Mouse (Mus musculus) olfactory bulb, adult 2 months (tissue): Measurements from ENCODE around the gene Gsdma3. TPM values are rescaled to one million over a fixed set of nuclear protein-coding genes. Genes with fewer than 3 reads are reported as not detected.
"Not testable (repeated sequence)": the region's sequence is repeated elsewhere in the genome, so short reads cannot be mapped to it uniquely, and the experiment has no call there.

ENCODE experiments used
- H3K27ac ChIP-seq: fragments of 200-500 bp; 2 replicates; pipeline ENCODE4 v1.5.1; 2012; ENCODE audit warnings: low read depth, low read length; ENCODE audit not compliant: insufficient read depth
- H3K4me1 ChIP-seq: fragments of 200-500 bp; 2 replicates; pipeline ENCODE4 v1.6.1; 2012; ENCODE audit warnings: low read length; ENCODE audit not compliant: control insufficient read depth, insufficient read depth
- H3K4me3 ChIP-seq: fragments of 200-500 bp; 2 replicates; pipeline ENCODE4 v1.5.1; 2012; ENCODE audit warnings: mild to moderate bottlenecking, low read depth, low read length, moderate library complexity; ENCODE audit not compliant: insufficient read depth
- CTCF ChIP-seq: fragments of 200-500 bp; IDR thresholded peaks from 2 replicates; pipeline ENCODE4 v1.5.1; 2012; ENCODE audit warnings: low read depth, mild to moderate bottlenecking, low read length, moderate library complexity; ENCODE audit not compliant: insufficient read depth
- POLR2A ChIP-seq: fragments of 200-500 bp; IDR thresholded peaks from 2 replicates; pipeline ENCODE4 v1.6.1; 2012; ENCODE audit warnings: mild to moderate bottlenecking, low read depth, low read length, moderate library complexity; ENCODE audit not compliant: insufficient read depth
- WGBS: fragments of 180-500 bp; shearing (Covaris S2); methylation state at CpG from one replicate; pipeline ENCODE4 v1.1.7; 2018; 5-methylcytosine and 5-hydroxymethylcytosine counted together
- polyA plus RNA-seq: library from polyadenylated mRNA; stranded (reverse); fragments of >200 nt; gene quantifications from 2 replicates; pipeline ENCODE4 v1.2.4, GENCODE M21; 2012; ENCODE audit warnings: low replicate concordance; ENCODE audit not compliant: missing spikeins, insufficient read depth, insufficient read length

Gene Gsdma3
- polyA plus RNA-seq, 1 experiment: not detected

DNA sequence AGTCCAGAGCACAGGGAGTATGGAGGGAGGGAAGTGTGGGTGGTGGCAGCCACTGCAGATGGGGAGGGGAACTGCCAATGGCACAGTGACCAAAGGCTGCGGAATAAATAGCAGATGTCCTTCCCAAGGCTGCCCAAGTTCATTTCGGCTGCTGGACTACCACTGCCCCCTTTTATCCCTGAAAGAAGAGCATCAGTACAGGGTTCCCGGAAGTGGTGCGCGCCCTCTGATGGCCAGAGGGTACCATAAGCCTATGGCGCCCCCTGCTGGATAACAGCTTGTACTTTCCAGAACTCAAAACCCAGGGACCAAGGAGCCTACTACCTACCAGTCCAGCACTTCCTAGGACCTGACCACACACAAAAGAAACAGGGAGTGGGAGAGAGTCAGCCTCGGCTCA, 47.0 kb downstream of the Gsdma3 start:
- not testable (repeated sequence) for H3K4me1 ChIP-seq, H3K27ac ChIP-seq
- 0 out of 2 replicates have a peak overlapping the region, but pooled peaks have one; percentile 22 for H3K4me3 ChIP-seq
- 1% methylated on average over 7 of the region's 7 CpGs for WGBS
- 0 out of 2 replicates have a peak, but pooled peaks have one; percentile 9 for TF ChIP-seq CTCF

DNA sequence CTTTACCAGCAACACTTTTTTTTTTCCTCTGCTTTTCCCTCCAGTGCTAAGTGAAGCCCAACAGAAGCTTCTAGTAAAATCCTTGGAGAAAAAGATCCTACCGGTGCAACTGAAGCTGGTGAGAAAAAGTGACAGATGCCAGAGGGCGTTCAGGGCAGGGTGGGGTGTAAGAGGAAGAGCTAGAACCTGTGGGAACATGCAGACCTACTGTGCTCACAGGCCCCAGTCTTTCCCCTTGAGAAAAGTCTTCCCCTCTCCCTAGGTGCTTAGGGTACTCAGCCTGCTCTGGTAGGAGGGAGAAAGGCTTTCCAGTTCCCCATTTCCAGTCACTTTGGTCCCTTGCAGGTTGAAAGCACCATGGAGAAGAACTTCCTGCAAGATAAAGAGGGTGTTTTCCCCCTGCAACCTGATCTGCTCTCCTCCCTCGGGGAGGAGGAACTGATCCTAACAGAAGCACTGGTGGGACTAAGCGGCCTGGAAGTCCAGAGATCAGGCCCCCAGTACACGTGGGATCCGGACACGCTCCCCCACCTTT, 49.7 kb downstream of the Gsdma3 start:
- WGBS: 55% methylated on average over 7 of the region's 7 CpGs

DNA sequence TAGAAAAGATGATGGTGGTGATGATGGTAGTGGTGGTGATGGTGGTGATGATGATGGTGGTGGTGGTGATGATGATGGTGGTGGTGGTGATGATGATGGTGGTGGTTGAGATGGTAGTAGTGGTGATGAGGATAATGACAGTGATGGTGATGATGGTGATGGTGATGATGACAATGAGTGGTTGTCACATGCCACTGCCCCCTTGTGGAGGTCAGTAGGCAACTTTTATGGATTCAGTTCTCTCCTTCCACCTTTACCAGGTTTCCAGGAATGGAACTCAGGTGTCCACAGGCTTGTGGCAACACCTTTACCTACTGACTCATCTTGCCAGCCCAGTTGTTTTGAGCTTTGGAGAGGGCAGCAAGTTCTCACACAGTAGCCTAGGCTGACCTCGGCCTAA, 53.9 kb downstream of the Gsdma3 start:
- TF ChIP-seq POLR2A (no peak), CTCF (no peak)
- Histone ChIP-seq H3K4me1 (no peaks in the 10 kb centered on the region), H3K27ac (no peak overlapping the region), H3K4me3 (no peak overlapping the region)
- WGBS: 95% methylated on average over 1 of the region's 1 CpGs

More for the DNA sequence above, 49.7 kb downstream of the Gsdma3 start:
- H3K27ac ChIP-seq: no peak overlapping the region
- no peak overlapping the region for H3K4me3 ChIP-seq
- no peak for TF ChIP-seq CTCF
- TF ChIP-seq POLR2A: no peak
- H3K4me1 ChIP-seq: peaks cover 5% of the 10 kb centered on the region

DNA sequence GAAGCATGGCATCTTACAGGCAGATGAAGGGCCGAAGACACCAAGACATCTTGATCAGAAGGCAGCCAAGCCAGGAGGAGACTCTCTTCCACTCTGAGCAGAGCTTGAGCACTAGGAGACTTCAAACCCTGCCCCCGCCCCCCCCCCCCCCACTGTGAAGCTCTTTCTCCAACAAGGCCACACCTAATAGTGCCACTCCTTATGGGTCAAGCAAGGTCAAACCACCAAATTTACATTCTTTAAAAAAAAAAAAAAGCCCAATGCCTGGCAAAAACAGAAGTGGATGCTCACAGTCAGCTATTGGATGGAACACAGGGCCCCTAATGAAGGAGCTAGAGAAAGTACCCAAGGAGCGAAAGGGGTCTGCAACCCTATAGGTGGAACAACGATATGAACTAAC, 54.4 kb downstream of the Gsdma3 start:
- H3K4me1 ChIP-seq, H3K4me3 ChIP-seq, H3K27ac ChIP-seq: not testable (repeated sequence)
- WGBS: 88% methylated on average over 4 of the region's 4 CpGs

DNA sequence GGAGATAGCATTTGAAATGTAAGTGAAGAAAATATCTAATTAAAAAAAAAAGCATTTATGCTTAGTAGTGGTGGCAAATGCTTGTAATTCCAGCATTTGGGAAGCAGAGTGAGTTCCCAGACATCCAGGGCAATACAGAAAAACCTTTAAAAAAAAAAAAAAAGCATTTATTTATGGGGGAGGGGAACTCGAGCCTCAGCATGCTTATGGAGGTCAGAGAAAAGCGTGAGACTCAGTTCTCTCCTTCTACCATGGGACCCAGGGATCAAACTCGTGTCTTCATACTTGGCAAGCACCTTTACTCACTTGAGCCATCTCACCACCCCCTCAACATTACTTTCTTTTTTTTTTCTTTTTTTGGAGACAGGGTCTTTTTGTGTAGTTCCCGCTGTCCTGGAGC, 55.0 kb downstream of the Gsdma3 start:
- TF ChIP-seq CTCF: no peak
- no peak for TF ChIP-seq POLR2A
- H3K4me3 ChIP-seq: no peak overlapping the region
- H3K27ac ChIP-seq: no peak overlapping the region
- 80% methylated on average over 4 of the region's 4 CpGs for WGBS
- peaks cover 2% of the 10 kb centered on the region; the same call in 1 of the 2 replicates for H3K4me1 ChIP-seq

DNA sequence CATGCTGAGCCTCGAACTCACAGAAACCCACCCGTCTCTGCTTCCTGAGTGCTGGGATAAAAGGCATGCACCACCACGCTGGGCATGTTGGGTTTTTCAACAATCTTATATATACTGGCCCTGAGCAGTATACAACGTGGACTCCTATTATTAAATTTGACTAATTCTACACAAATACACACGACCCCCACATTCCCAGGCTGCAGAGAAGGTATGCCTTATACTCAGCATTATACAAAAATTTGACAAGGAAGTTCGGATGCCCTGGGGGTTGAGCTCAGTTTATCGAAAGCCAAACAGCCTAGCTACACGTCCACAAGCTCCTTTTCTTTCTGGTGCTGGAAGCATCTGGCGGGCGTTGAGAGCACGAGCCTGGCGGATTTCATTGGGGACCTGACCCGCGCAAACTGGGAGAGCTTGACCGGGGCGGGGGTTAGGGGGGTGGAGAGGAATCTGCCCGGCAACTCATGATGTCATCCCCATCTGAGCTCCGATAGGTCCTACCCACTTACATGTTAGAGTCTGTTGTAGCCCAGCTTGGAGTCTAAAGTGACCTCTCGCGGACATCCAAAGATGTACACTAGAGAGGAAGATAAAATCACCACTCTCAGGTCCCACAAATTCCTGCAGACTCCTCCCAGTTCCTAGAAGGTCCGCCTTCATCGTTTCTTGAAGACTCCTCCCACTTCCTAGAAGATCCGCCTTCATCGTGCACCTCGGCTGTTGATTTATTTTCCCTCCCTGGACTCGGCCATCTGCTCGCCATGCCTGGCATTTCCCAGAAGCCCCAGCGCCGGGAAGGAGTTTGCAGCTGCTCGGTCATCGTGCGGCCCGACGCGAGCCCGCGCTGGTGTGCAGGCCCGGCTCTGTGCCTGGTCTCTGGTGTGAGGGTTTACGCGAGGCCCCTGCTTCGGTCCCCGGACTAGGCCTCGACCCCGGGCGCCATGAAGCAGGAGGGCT, 55.9 kb downstream of the Gsdma3 start, which contains the start of gene Psmd3:
Gene Psmd3 (plus strand): TSS at position 769 of the 960 bp plus-strand sequence.
- peak; percentile 82 for TF ChIP-seq POLR2A
- TF ChIP-seq CTCF: no peak
- Histone ChIP-seq H3K4me3 (peak within 1 kb of the TSS; percentile 98), H3K27ac (peak within 1 kb of the TSS; percentile 47), H3K4me1 (peaks cover 2% of the 10 kb centered on the region; the same call in 1 of the 2 replicates)
- WGBS: 2% methylated on average over 45 of the region's 45 CpGs

DNA sequence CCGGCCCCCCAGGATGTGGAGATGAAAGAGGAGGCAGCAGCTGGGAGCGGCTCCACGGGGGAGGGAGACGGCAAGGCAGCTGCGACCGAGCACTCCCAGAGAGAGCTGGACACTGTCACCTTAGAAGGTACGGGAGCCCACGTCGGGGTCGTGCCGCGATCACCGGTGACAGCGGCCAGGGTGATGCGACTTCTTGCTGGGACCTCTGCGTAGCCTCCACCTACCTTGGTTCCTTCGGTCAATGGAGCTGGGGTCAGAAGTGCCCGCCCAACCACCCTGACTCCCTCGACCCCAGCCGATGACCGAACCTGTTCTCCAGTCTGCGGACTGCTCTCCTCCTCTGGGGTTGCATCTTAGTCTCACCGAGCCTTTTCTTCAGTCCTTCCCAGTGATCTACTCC, 56.7 kb downstream of the Gsdma3 start:
- Histone ChIP-seq H3K4me3 (peak overlapping the region; percentile 98), H3K4me1 (peaks cover 2% of the 10 kb centered on the region; the same call in 1 of the 2 replicates), H3K27ac (peak overlapping the region; percentile 47)
- WGBS: 0% methylated on average over 23 of the region's 23 CpGs
- TF ChIP-seq CTCF (no peak), POLR2A (no peak)

DNA sequence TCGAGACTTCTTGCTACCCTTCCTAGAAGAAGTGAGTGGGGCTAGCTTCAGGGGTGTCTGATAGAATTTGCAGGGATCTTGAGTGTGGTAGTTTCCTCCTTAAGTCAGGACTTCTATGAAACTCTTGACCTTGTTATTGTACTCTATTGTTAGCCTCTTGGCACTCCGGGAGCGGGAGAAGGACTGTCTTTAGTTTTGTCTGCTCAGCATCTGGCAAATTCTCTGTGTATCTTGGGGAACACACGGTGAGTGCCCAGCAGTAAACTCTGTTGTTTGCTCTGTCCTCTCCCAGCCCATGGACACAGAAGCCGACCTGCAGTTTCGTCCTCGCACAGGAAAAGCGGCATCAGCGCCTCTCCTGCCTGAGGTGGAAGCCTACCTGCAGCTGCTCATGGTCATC, 59.5 kb downstream of the Gsdma3 start:
- no peak overlapping the region for H3K27ac ChIP-seq
- WGBS: 90% methylated on average over 9 of the region's 9 CpGs
- H3K4me3 ChIP-seq: no peak overlapping the region
- H3K4me1 ChIP-seq: peaks cover 2% of the 10 kb centered on the region; the same call in 1 of the 2 replicates
- TF ChIP-seq POLR2A: no peak

DNA sequence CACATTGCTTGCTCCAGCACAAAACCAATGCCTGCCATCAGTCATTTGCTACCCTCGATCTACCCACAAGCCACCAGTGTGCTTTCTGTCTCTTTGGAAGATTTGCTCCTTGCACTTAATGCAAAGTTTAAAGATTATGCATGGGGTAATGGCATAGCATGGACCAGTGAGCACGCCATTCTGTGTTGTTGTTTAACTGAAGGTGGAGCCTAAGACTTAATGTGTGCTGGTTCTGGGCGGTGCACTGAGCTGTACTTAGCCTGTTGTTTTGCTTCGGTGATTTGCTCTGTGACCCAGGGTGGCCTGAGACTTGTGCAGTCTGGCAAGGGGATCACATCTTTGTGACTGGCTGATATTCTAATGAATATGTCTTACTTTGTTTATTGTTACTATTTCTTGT, 60.8 kb downstream of the Gsdma3 start:
- H3K27ac ChIP-seq: no peak overlapping the region
- 87% methylated on average over 4 of the region's 4 CpGs for WGBS
- TF ChIP-seq CTCF (no peak), POLR2A (no peak)

More for the DNA sequence above, 60.8 kb downstream of the Gsdma3 start:
- Histone ChIP-seq H3K4me1 (peaks cover 2% of the 10 kb centered on the region; the same call in 1 of the 2 replicates), H3K4me3 (no peak overlapping the region)

Other genes with a start within 250 kb of the Gsdma3 start
- not detected in 2 replicates for gene Tcap, start 242.5 kb upstream of the Gsdma3 start, polyA plus RNA-seq
- not detected in 2 replicates for gene Pnmt, start 239.9 kb upstream of the Gsdma3 start, polyA plus RNA-seq
- gene Pgap3, start 225.9 kb upstream of the Gsdma3 start, polyA plus RNA-seq: not detected in 2 replicates
- not detected in 2 replicates for gene Erbb2, start 213.9 kb upstream of the Gsdma3 start, polyA plus RNA-seq
- gene Mien1, start 187.4 kb upstream of the Gsdma3 start, polyA plus RNA-seq: not detected in 2 replicates
- not detected in 2 replicates for gene Grb7, start 180.0 kb upstream of the Gsdma3 start, polyA plus RNA-seq
- 249 TPM in 1 of 2 replicates, not detected in the other for gene Ikzf3, start 80.3 kb upstream of the Gsdma3 start, polyA plus RNA-seq
- gene Zpbp2, start 75.3 kb upstream of the Gsdma3 start, polyA plus RNA-seq: not detected in 2 replicates
- not detected in 2 replicates for gene Ormdl3, start 39.0 kb upstream of the Gsdma3 start, polyA plus RNA-seq
- gene Lrrc3c, start 28.1 kb upstream of the Gsdma3 start, polyA plus RNA-seq: not detected in 2 replicates
- gene Gm12355, start 699 bp upstream of the Gsdma3 start, polyA plus RNA-seq: not detected in 2 replicates
- gene Gsdma2, start 20.4 kb downstream of the Gsdma3 start, polyA plus RNA-seq: not detected in 2 replicates
- gene Gsdma, start 38.0 kb downstream of the Gsdma3 start, polyA plus RNA-seq: not detected in 2 replicates
- gene Psmd3, start 56.2 kb downstream of the Gsdma3 start, polyA plus RNA-seq: not detected in 2 replicates
- gene Csf3, start 74.9 kb downstream of the Gsdma3 start, polyA plus RNA-seq: not detected in 2 replicates
- gene Med24, start 103.1 kb downstream of the Gsdma3 start, polyA plus RNA-seq: not detected in 2 replicates
- gene Thra, start 114.3 kb downstream of the Gsdma3 start, polyA plus RNA-seq: 251 and 495 TPM in 2 replicates
- gene Nr1d1, start 149.0 kb downstream of the Gsdma3 start, polyA plus RNA-seq: not detected in 2 replicates
- 206 and 252 TPM in 2 replicates for gene Msl1, start 169.2 kb downstream of the Gsdma3 start, polyA plus RNA-seq
- gene Casc3, start 178.5 kb downstream of the Gsdma3 start, polyA plus RNA-seq: not detected in 2 replicates
- gene Rapgefl1, start 210.4 kb downstream of the Gsdma3 start, polyA plus RNA-seq: 182 TPM in 1 of 2 replicates, not detected in the other
- gene Wipf2, start 237.3 kb downstream of the Gsdma3 start, polyA plus RNA-seq: not detected in 2 replicates